Mouse (Mus musculus): ENCODE measurements around the gene Aqp11. TPM values are rescaled to one million over a fixed set of nuclear protein-coding genes. Genes with fewer than 3 reads are reported as not detected.

Aqp11 gene
- polyA plus RNA-seq, 1 experiment from 2014 or later = 26.3 TPM

DNA sequence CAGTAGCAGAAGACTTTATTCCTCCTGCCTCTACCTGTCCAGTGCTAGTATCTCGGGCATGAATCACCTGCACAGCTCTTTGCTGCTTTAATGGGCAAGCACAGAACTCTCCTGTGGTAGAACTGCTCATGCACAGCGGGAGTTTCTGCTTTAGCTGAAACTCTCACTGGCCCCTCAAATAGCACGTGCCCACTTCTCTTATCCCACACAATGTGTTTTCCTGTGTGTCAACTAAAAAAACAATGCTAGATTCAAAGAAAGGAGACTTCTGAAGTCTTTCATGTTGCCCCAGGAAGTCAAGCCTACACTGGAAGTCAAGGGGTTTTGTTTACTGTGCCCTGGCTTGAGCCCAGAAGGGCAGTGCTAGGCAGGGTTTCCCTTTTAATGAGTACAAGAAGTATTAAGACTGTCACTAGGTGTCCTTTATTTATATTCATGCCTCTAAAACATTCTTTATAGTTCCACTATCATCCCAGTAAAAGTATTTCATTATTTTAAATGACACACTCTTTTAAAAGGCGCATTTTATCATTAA, 2.1 kb downstream of the Aqp11 start:
- H3K4me2 ChIP-seq (ENCODE audit: low read length) = no peak overlapping the region
- H3K27me3 ChIP-seq (replicated peaks; ENCODE audit: control insufficient read depth, insufficient read depth, low read length) = 0 out of 2 replicates have a peak, but pooled peaks cover 3% of the 10 kb centered on the region
- H3K4me1 ChIP-seq (replicated peaks; ENCODE audit: control insufficient read depth, insufficient read depth, low read length) = 0 out of 2 replicates have a peak, but pooled peaks cover 4% of the 10 kb centered on the region
- no peak overlapping the region for H3K4me3 ChIP-seq (ENCODE audit: low read depth, low read length)
- ATAC-seq (replicated peaks; ENCODE audit: low FRiP score, low TSS enrichment, low read depth) = no peak
- H3K27ac ChIP-seq (ENCODE audit: low read depth) = no peak overlapping the region
- no peaks in the 10 kb centered on the region for H3K36me3 ChIP-seq (ENCODE audit: control insufficient read depth, insufficient read depth, low read length)
- WGBS = 56% methylated on average over 4 of the region's 4 CpGs
- no peak overlapping the region for H3K9ac ChIP-seq (ENCODE audit: low read length)
- H3K9me3 ChIP-seq (ENCODE audit: control insufficient read depth, low read length) = no peaks in the 10 kb centered on the region
- DNase-seq (ENCODE audit: low spot score) = no peak

- 82% methylated on average over 8 of the region's 8 CpGs for WGBS
- Histone ChIP-seq H3K27ac (ENCODE audit: low read depth) (no peak overlapping the region), H3K27me3 (replicated peaks; ENCODE audit: control insufficient read depth, insufficient read depth, low read length) (0 out of 2 replicates have a peak, but pooled peaks cover 3% of the 10 kb centered on the region), H3K4me3 (ENCODE audit: low read depth, low read length) (no peak overlapping the region), H3K4me2 (ENCODE audit: low read length) (no peak overlapping the region), H3K4me1 (replicated peaks; ENCODE audit: control insufficient read depth, insufficient read depth, low read length) (0 out of 2 replicates have a peak, but pooled peaks cover 4% of the 10 kb centered on the region), H3K9me3 (ENCODE audit: control insufficient read depth, low read length) (no peaks in the 10 kb centered on the region), H3K36me3 (ENCODE audit: control insufficient read depth, insufficient read depth, low read length) (no peaks in the 10 kb centered on the region), H3K9ac (ENCODE audit: low read length) (no peak overlapping the region)
- ATAC-seq (replicated peaks; ENCODE audit: low FRiP score, low TSS enrichment, low read depth) (no peak), DNase-seq (ENCODE audit: low spot score) (no peak)
Measured at GRCm38 (mm10) chr7:97735021-97735420, 3.1 kb downstream of the Aqp11 start.

DNA sequence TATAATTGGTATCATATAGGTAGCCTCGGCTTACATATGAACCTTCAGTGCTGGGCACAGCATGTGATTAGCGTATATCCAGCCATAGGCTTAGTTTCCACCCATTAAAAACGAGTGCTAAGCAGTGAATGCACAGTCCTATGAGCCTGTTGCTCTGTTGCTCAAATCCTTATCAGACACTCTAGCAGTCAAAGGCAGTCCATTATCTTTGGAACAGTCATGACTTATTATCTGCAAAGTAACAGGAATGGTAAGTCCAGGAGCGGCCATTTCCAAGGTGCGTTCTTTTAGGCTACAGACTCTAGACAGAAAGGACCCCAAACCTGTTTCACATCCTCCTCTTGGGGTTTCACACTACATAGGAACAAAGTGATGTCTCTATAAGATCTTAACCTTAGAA, 4.5 kb downstream of the Aqp11 start:
- H3K4me3 ChIP-seq (ENCODE audit: low read depth, low read length) = no peak overlapping the region
- DNase-seq (ENCODE audit: low spot score) = no peak

DNA sequence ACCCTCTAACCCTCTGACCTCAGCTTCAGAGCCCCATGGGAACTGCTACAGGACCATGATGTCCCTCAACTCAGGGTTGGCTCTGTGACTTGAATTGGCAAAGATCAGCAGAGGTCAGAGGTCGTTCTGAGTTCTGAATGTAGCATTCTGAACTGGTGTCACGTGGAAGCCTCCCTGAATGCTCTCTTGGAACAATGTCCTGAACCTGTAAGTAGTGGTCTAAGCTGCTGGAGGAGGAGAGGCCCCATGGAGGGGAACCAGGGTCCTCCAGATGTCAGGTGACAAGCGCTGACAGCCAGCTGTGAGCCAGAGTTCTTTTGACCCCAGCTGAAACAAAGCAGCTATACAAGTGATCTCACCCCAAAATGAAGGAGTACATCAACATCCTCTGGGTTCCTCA, 7.7 kb downstream of the Aqp11 start:
- H3K9me3 ChIP-seq (ENCODE audit: control insufficient read depth, low read length) = no peaks in the 10 kb centered on the region
- H3K4me3 ChIP-seq (ENCODE audit: low read depth, low read length) = no peak overlapping the region
- no peak for DNase-seq (ENCODE audit: low spot score)
- H3K9ac ChIP-seq (ENCODE audit: low read length) = no peak overlapping the region
- no peak for ATAC-seq (replicated peaks; ENCODE audit: low FRiP score, low TSS enrichment, low read depth)
- H3K27me3 ChIP-seq (replicated peaks; ENCODE audit: control insufficient read depth, insufficient read depth, low read length) = no peaks in the 10 kb centered on the region
- H3K4me2 ChIP-seq (ENCODE audit: low read length) = no peak overlapping the region
- WGBS = 82% methylated on average over 3 of the region's 3 CpGs
- H3K4me1 ChIP-seq (replicated peaks; ENCODE audit: control insufficient read depth, insufficient read depth, low read length) = no peaks in the 10 kb centered on the region
- H3K36me3 ChIP-seq (ENCODE audit: control insufficient read depth, insufficient read depth, low read length) = 0 out of 2 replicates have a peak, but pooled peaks cover 5% of the 10 kb centered on the region
- no peak overlapping the region for H3K27ac ChIP-seq (ENCODE audit: low read depth)

More for the DNA sequence above, 4.5 kb downstream of the Aqp11 start:
- Histone ChIP-seq H3K9me3 (ENCODE audit: control insufficient read depth, low read length) (no peaks in the 10 kb centered on the region), H3K27ac (ENCODE audit: low read depth) (no peak overlapping the region), H3K27me3 (replicated peaks; ENCODE audit: control insufficient read depth, insufficient read depth, low read length) (0 out of 2 replicates have a peak, but pooled peaks cover 3% of the 10 kb centered on the region), H3K9ac (ENCODE audit: low read length) (no peak overlapping the region), H3K36me3 (ENCODE audit: control insufficient read depth, insufficient read depth, low read length) (no peaks in the 10 kb centered on the region), H3K4me1 (replicated peaks; ENCODE audit: control insufficient read depth, insufficient read depth, low read length) (0 out of 2 replicates have a peak, but pooled peaks cover 4% of the 10 kb centered on the region), H3K4me2 (ENCODE audit: low read length) (no peak overlapping the region)
- WGBS = 87% methylated on average over 5 of the region's 5 CpGs
- ATAC-seq (replicated peaks; ENCODE audit: low FRiP score, low TSS enrichment, low read depth) = no peak

DNA sequence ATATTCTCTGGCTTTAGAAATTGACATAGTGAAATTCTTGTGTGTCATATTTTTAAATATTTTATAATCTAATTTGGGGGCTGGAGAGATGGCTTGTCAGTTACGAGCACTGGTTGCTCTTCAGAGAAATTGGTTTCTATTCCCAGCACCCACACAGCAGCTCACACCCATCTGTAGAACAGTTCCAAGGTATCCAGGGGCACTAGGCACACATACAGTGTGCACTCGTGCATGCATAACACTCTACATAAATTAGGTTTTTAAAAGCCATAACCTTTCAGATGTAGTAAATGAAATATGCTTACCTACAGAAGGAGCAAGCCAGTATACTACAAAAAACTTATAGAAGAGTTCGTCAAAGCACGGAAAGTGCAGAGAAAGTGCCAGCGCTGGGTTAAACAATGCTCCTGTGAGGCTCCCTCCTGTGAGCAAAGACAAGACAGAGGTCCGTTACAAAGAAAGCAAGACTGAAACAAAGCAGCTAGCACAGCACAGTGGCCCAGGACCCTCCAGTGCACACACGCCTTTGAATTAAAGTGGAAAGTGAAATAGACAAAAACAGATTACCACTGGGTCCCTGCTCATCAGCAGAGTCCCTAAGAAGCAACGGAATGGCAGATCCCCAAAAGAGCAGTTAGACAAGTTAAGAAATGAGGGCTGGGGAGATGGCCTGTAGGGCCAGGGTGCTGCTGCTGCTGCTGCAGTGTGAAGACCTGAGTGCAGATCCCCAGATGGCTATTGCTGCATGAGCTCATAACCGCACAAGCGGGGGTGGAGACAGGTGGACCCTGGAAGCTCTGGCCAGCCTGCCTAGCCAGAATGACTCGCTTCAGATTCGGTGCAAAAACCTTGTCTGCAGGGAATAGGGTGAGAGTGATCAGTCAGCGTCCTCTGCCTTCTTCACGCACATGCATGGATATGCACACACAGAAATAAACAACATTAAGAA, 9.1 kb downstream of the Aqp11 start:
- Histone ChIP-seq H3K4me1 (replicated peaks; ENCODE audit: control insufficient read depth, insufficient read depth, low read length) (no peaks in the 10 kb centered on the region), H3K4me2 (ENCODE audit: low read length) (no peak overlapping the region), H3K4me3 (ENCODE audit: low read depth, low read length) (no peak overlapping the region), H3K27me3 (replicated peaks; ENCODE audit: control insufficient read depth, insufficient read depth, low read length) (no peaks in the 10 kb centered on the region), H3K27ac (ENCODE audit: low read depth) (no peak overlapping the region), H3K9ac (ENCODE audit: low read length) (no peak overlapping the region), H3K9me3 (ENCODE audit: control insufficient read depth, low read length) (no peaks in the 10 kb centered on the region), H3K36me3 (ENCODE audit: control insufficient read depth, insufficient read depth, low read length) (0 out of 2 replicates have a peak, but pooled peaks cover 9% of the 10 kb centered on the region)
- 69% methylated on average over 14 of the region's 14 CpGs for WGBS
- DNase-seq (ENCODE audit: low spot score) (no peak), ATAC-seq (replicated peaks; ENCODE audit: low FRiP score, low TSS enrichment, low read depth) (no peak)

DNA sequence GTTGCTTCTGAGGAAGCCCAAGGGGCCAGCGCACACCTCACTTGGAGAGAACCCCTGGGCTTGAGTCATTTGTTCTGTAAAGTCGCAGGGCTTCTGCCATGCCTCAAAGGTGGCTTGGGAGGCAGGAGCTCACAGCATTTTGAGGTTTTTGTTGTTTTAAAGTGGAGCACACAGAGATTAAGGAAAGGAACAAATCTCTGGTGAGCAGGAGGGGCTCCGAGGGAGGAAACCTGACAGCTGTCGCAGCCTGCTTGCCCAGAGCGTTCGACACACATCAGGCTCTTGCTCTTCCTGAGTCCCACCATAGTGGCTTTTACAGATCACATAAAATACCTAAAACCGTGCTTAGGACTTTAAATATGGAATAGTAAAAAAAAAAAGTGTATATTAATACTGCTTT, 11.3 kb downstream of the Aqp11 start:
- Histone ChIP-seq H3K4me1 (replicated peaks; ENCODE audit: control insufficient read depth, insufficient read depth, low read length) (no peaks in the 10 kb centered on the region), H3K4me2 (ENCODE audit: low read length) (no peak overlapping the region), H3K36me3 (ENCODE audit: control insufficient read depth, insufficient read depth, low read length) (peaks cover 20% of the 10 kb centered on the region; the same call in 1 of the 2 replicates), H3K9me3 (ENCODE audit: control insufficient read depth, low read length) (no peaks in the 10 kb centered on the region), H3K9ac (ENCODE audit: low read length) (no peak overlapping the region), H3K27me3 (replicated peaks; ENCODE audit: control insufficient read depth, insufficient read depth, low read length) (no peaks in the 10 kb centered on the region), H3K4me3 (ENCODE audit: low read depth, low read length) (no peak overlapping the region), H3K27ac (ENCODE audit: low read depth) (no peak overlapping the region)
- WGBS = 75% methylated on average over 7 of the region's 7 CpGs
- DNase-seq (ENCODE audit: low spot score) (no peak), ATAC-seq (replicated peaks; ENCODE audit: low FRiP score, low TSS enrichment, low read depth) (no peak)

- Histone ChIP-seq H3K36me3 (ENCODE audit: control insufficient read depth, insufficient read depth, low read length) (peaks cover 20% of the 10 kb centered on the region; the same call in 1 of the 2 replicates), H3K27me3 (replicated peaks; ENCODE audit: control insufficient read depth, insufficient read depth, low read length) (no peaks in the 10 kb centered on the region), H3K4me3 (ENCODE audit: low read depth, low read length) (no peak overlapping the region), H3K4me2 (ENCODE audit: low read length) (no peak overlapping the region), H3K9me3 (ENCODE audit: control insufficient read depth, low read length) (no peaks in the 10 kb centered on the region), H3K9ac (ENCODE audit: low read length) (no peak overlapping the region), H3K4me1 (replicated peaks; ENCODE audit: control insufficient read depth, insufficient read depth, low read length) (no peaks in the 10 kb centered on the region), H3K27ac (ENCODE audit: low read depth) (no peak overlapping the region)
- DNase-seq (ENCODE audit: low spot score) (no peak), ATAC-seq (replicated peaks; ENCODE audit: low FRiP score, low TSS enrichment, low read depth) (no peak)
- WGBS = 93% methylated on average over 7 of the region's 7 CpGs
Measured at GRCm38 (mm10) chr7:97726080-97726479, 12.0 kb downstream of the Aqp11 start.

DNA sequence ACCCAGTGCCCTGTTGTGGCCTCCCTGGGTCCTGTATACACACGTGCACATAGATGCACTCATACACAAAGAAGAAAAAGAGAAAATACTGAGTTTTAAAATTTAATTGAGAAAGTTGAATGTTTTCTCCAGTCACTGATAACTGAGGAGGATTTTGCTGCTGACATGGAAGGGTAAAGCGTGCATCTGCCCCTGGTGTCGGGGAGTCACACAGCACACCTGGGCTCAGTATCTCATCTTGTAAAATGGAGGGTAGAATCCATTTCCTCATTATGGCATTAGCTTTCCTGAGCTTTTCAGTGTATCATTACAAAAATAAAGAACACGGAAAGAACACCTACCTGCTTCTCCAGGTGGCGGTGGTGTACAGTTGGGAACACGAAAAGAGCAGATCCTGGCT, 12.7 kb downstream of the Aqp11 start:
- DNase-seq (ENCODE audit: low spot score) (no peak), ATAC-seq (replicated peaks; ENCODE audit: low FRiP score, low TSS enrichment, low read depth) (no peak)
- no peaks in the 10 kb centered on the region for H3K27me3 ChIP-seq (replicated peaks; ENCODE audit: control insufficient read depth, insufficient read depth, low read length)
- H3K4me3 ChIP-seq (ENCODE audit: low read depth, low read length) = no peak overlapping the region
- no peak overlapping the region for H3K27ac ChIP-seq (ENCODE audit: low read depth)
- no peak overlapping the region for H3K9ac ChIP-seq (ENCODE audit: low read length)
- H3K36me3 ChIP-seq (ENCODE audit: control insufficient read depth, insufficient read depth, low read length) = peaks cover 24% of the 10 kb centered on the region; the same call in 1 of the 2 replicates
- no peak overlapping the region for H3K4me2 ChIP-seq (ENCODE audit: low read length)
- 95% methylated on average over 6 of the region's 6 CpGs for WGBS
- no peaks in the 10 kb centered on the region for H3K4me1 ChIP-seq (replicated peaks; ENCODE audit: control insufficient read depth, insufficient read depth, low read length)
- H3K9me3 ChIP-seq (ENCODE audit: control insufficient read depth, low read length) = no peaks in the 10 kb centered on the region
